Mouse (Mus musculus) C2C12 (cell line): ENCODE results near the gene Robo1.

Experiments
- CTCF ChIP-seq: IDR thresholded peaks from one replicate; pipeline ENCODE4 v1.5.1; 2011; ENCODE audit not compliant: control insufficient read depth, insufficient read depth, insufficient read length
- MAX ChIP-seq: IDR thresholded peaks from one replicate; pipeline ENCODE4 v1.6.1; 2011; ENCODE audit warnings: mild to moderate bottlenecking, control low read depth
- MYOG ChIP-seq: IDR thresholded peaks from one replicate; pipeline ENCODE4 v1.6.1; 2011; ENCODE audit not compliant: control insufficient read depth, insufficient read length; ENCODE audit errors: extremely low read depth
- USF1 ChIP-seq: IDR thresholded peaks from one replicate; pipeline ENCODE4 v1.6.1; 2011; ENCODE audit warnings: low read depth, mild to moderate bottlenecking, control low read depth, moderate library complexity

DNA sequence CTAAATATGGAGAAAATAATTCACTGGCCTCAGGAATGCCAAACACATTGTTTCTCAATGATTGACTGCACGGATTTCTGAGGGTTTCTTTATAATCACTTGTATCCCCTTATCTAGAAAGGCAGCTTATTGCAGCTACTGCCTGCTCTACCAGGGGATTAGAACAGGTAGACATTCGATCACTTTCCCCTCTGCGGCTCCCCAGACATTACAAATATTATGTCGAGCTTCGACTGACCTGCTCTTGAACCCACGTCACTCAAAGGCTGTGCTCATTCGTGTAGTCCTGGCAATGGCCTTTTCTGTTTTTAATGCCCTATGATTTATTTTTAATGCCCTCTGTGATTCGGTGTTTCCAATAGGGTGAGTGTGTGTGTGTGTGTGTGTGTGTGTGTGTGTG is 521.4 kb downstream of the Robo1 start:
- TF ChIP-seq CTCF = no peak
- TF ChIP-seq USF1 = no peak
- TF ChIP-seq MAX = no peak
- no peak for TF ChIP-seq MYOG
